Mouse (Mus musculus): ENCODE measurements at regions not wholly inside any gene's neighbourhood (a gene's known extent, or its start where the extent isn't known, plus 50 kb on each side); places are given as distances from the start of the nearest gene placed in this dataset.

- TF ChIP-seq ZC3H11A (IDR thresholded peaks at IDR 0.05; ENCODE audit: borderline replicate concordance, low read depth, low read length) = no peak
- TF ChIP-seq CHD2 (IDR thresholded peaks at IDR 0.05; ENCODE audit: low read depth, low read length) = no peak
- TF ChIP-seq ZNF384 (IDR thresholded peaks at IDR 0.05; ENCODE audit: low read depth, low read length) = no peak
- TF ChIP-seq HCFC1 (IDR thresholded peaks at IDR 0.05; ENCODE audit: borderline replicate concordance, insufficient read depth, low read length) = no peak
Measured at GRCm38 (mm10) chr15:64557540-64557939, 260.0 kb upstream of the Gm21798 start.
